Mouse (Mus musculus) heart, adult 2 months (tissue): ENCODE results near the gene Ehd4.

Source experiments
- CTCF ChIP-seq: fragments of 200-600 bp; IDR thresholded peaks from 2 replicates; pipeline ENCODE4 v1.8.1; 2022; ENCODE audit warnings: antibody characterized with exemption, mild to moderate bottlenecking, moderate library complexity
- EP300 ChIP-seq: fragments of 200-500 bp; IDR thresholded peaks from 2 replicates; pipeline ENCODE4 v1.6.1; 2011; ENCODE audit warnings: low read depth, low read length, control low read depth; ENCODE audit not compliant: insufficient read depth
- POLR2A ChIP-seq: fragments of 200-500 bp; IDR thresholded peaks from 2 replicates; pipeline ENCODE4 v1.6.1; 2011; ENCODE audit warnings: mild to moderate bottlenecking, low read depth, low read length, control low read depth; ENCODE audit not compliant: insufficient read depth

DNA sequence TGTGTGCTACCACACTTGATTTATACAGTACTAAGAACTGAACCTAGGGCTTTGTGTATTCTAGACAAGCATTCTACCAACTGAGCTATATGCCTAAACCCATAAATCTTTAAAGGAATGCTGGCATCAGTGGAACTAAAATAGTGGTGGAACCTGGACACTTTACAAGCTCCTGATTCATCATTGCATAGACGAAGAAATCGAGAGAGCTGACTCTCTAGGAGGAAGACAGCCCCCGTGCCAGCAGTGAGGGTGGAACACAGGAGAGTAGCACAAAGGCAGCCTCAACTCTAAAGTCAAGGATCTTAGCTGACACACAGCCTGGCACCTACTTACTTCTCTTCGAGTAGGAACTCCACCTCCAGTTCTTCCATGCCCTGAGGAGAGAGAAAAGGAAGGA, 33.8 kb upstream of the Ehd4 start:
- TF ChIP-seq POLR2A (no peak), CTCF (no peak), EP300 (no peak)
